9 mouse cellular contexts compared by ENCODE assay signal in genomic region chr13:110395179-110395794, GRCm38 (mm10). TPM values are rescaled to one million over a fixed set of nuclear protein-coding genes. Genes with fewer than 3 reads are reported as not detected.
DNase-seq lines count a peak whose midpoint lies in the region; ATAC-seq and TF ChIP-seq lines count a peak whose summit lies in the region.
"Had no signal": no experiment of that assay in that cellular context is flagged by ENCODE, and none has a peak within 500 bp of the region (broad histone marks: within the 10 kb centered on the region; RNA-seq: fewer than 3 reads in every experiment).

No protein-coding gene starts in this region.

- WGBS in forebrain, embryonic 10.5 days = under 1% methylated on average over 35 of the region's 41 CpGs
- WGBS in intestine, postnatal 0 days = under 1% methylated on average over 41 of the region's 41 CpGs
- under 1% methylated on average over 40 of the region's 41 CpGs for WGBS in midbrain, embryonic 15.5 days

- peak; percentile 26 for DNase-seq in kidney, adult 9 months
- DNase-seq in kidney, postnatal 14 days = no peak
- DNase-seq in NIH3T3 (ENCODE audit: low read depth) = peak; percentile 49
- DNase-seq in forebrain, embryonic 10.5 days (ENCODE audit: extremely low spot score, low spot score) = no peak
- no peak for DNase-seq in left cerebral cortex, postnatal 14 days (ENCODE audit: low spot score in 2 of 2)
- no peak for DNase-seq in gastrocnemius, postnatal 36 days

- H3K4me1 ChIP-seq in forebrain, embryonic 10.5 days = peaks cover 27% of the 10 kb centered on the region
- H3K4me1 ChIP-seq in intestine, postnatal 0 days (replicated peaks; ENCODE audit: control insufficient read depth, insufficient read depth, low read length) = no peaks in the 10 kb centered on the region
- H3K4me1 ChIP-seq in midbrain, embryonic 15.5 days = peaks cover 21% of the 10 kb centered on the region

- H3K4me3 ChIP-seq in forebrain, embryonic 10.5 days = peak overlapping the region; percentile 75
- peak overlapping the region; percentile 80 for H3K4me3 ChIP-seq in intestine, postnatal 0 days (ENCODE audit: low read depth, low read length)
- peak overlapping the region; percentile 74 for H3K4me3 ChIP-seq in midbrain, embryonic 15.5 days

- H3K36me3 ChIP-seq in forebrain, embryonic 10.5 days (replicated peaks) = peaks cover 29% of the 10 kb centered on the region
- H3K36me3 ChIP-seq in intestine, postnatal 0 days (ENCODE audit: control insufficient read depth, insufficient read depth) = peaks cover 29% of the 10 kb centered on the region
- H3K36me3 ChIP-seq in midbrain, embryonic 15.5 days (replicated peaks) = peaks cover 28% of the 10 kb centered on the region

- H3K4me2 ChIP-seq in intestine, postnatal 0 days (replicated peaks; ENCODE audit: low read depth) = peak overlapping the region; percentile 100
- peak overlapping the region; percentile 96 for H3K4me2 ChIP-seq in midbrain, embryonic 15.5 days

- no peak for TF ChIP-seq CTCF in intestine, postnatal 0 days (IDR thresholded peaks at IDR 0.05; ENCODE audit: low read depth)

- peak; percentile 46 for ATAC-seq in intestine, postnatal 0 days
- ATAC-seq in midbrain, embryonic 15.5 days (replicated peaks) = peak; percentile 53

- peak overlapping the region; percentile 79 for H3K9ac ChIP-seq in intestine, postnatal 0 days (ENCODE audit: low read depth, low read length)
- H3K9ac ChIP-seq in midbrain, embryonic 15.5 days = peak overlapping the region; percentile 98

- H3K9me3 ChIP-seq in forebrain, embryonic 10.5 days = no peaks in the 10 kb centered on the region
- no peaks in the 10 kb centered on the region for H3K9me3 ChIP-seq in intestine, postnatal 0 days (ENCODE audit: control insufficient read depth)
- H3K9me3 ChIP-seq in midbrain, embryonic 15.5 days = no peaks in the 10 kb centered on the region

- intact Hi-C loops in left cerebral cortex, postnatal 14 days (cut with DNase I) = loop anchor here (2.0 to 10.0 kb wide), 3 partner anchors 232 to 840 kb away; no protein-coding TSS in a partner anchor
- intact Hi-C loops in gastrocnemius, postnatal 36 days (cut with DNase I) = loop anchor here (2.0 to 10.0 kb wide), 2 partner anchors 470 to 840 kb away; no protein-coding TSS in a partner anchor

- peak overlapping the region; percentile 85 for H3K27ac ChIP-seq in forebrain, embryonic 10.5 days
- H3K27ac ChIP-seq in intestine, postnatal 0 days (ENCODE audit: low read depth, low read length) = peak overlapping the region; percentile 78
- H3K27ac ChIP-seq in midbrain, embryonic 15.5 days = peak overlapping the region; percentile 93

- peaks cover 32% of the 10 kb centered on the region for H3K27me3 ChIP-seq in forebrain, embryonic 10.5 days (ENCODE audit: poor library complexity, severe bottlenecking)
- H3K27me3 ChIP-seq in intestine, postnatal 0 days (replicated peaks; ENCODE audit: control insufficient read depth, insufficient read depth, low read length) = no peaks in the 10 kb centered on the region
- 0 out of 2 replicates have a peak, but pooled peaks cover 3% of the 10 kb centered on the region for H3K27me3 ChIP-seq in midbrain, embryonic 15.5 days (replicated peaks)

RNA-seq across cellular contexts. Expression of gene Plk2, which starts 0.4 kb away (rescaled TPM):
- polyA plus RNA-seq in forebrain, embryonic 10.5 days (2016; fragmentation: Nextera tagmentation; extraction: Ambion mirVana) = 44.6 and 45.7 TPM in 2 replicates
- polyA plus RNA-seq in intestine, postnatal 0 days (2015; fragmentation: Nextera tagmentation; extraction: Ambion mirVana) = 16.4 and 19.0 TPM in 2 replicates
- 154 and 173 TPM in 2 replicates for polyA plus RNA-seq in midbrain, embryonic 15.5 days (2015; fragmentation: Nextera tagmentation; extraction: Ambion mirVana)
- 100 to 1,000 TPM; 240 to 277 TPM for total RNA-seq in left cerebral cortex, postnatal 14 days (2021)
- total RNA-seq in gastrocnemius, postnatal 36 days (2021) = 10 to 100 TPM in 1 of 2 experiments, 1 to 10 TPM in 1; 5.6 to 10.0 TPM

RNA-seq across cellular contexts. Expression of gene Gapt, which starts 38.3 kb away (rescaled TPM):
- polyA plus RNA-seq in forebrain, embryonic 10.5 days (2016; fragmentation: Nextera tagmentation; extraction: Ambion mirVana) = 0.14 and 0.17 TPM in 2 replicates
- 0.16 and 0.18 TPM in 2 replicates for polyA plus RNA-seq in intestine, postnatal 0 days (2015; fragmentation: Nextera tagmentation; extraction: Ambion mirVana)
- polyA plus RNA-seq in midbrain, embryonic 15.5 days (2015; fragmentation: Nextera tagmentation; extraction: Ambion mirVana) = 0.08 TPM in 1 of 2 replicates, not detected in the other
- total RNA-seq in left cerebral cortex, postnatal 14 days (2021) = not detected
- not detected for total RNA-seq in gastrocnemius, postnatal 36 days (2021)
- total RNA-seq: layer of hippocampus, postnatal 10 days had no signal

Comparison
In these comparisons a context has a peak if more than half of its experiments do, and no peak if none do; other contexts are left out.
1. DNase-seq: peak in kidney, adult 9 months (single experiment) and NIH3T3 (single experiment); none in kidney, postnatal 14 days (single experiment), forebrain, embryonic 10.5 days (single experiment), left cerebral cortex, postnatal 14 days (0 of 2) and gastrocnemius, postnatal 36 days (0 of 2).
2. Peak in every context shown above with its lines, with median percentiles within 50 percentile points of each other: H3K27ac ChIP-seq and H3K4me3 ChIP-seq.